Mouse (Mus musculus): Measurements from ENCODE around the gene Gfi1b. TPM values are rescaled to one million over a fixed set of nuclear protein-coding genes. Genes with fewer than 3 reads are reported as not detected.

The Gfi1b gene
- polyA plus RNA-seq, 1 experiment from 2014 or later, result 0.84 TPM

DNA sequence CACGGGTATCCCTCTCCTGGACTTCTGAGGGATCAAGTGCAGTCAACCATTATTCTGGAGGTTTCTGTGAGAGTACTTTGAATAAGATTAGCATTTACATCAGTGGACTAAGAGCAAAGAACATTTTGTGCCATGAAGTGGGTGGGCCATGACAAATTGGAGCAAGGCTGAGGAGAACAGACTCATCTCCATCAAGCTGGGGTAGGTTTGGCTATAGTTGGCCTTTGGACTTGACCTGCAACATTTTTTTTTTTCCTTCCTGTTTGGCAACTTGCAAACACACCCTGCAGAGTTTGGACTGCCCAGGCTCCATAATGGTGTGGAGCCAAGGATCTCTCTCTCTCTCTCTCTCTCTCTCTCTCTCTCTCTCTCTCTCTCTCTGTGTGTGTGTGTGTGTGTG lies 10.8 kb upstream of the Gfi1b start:
- 73% methylated on average over 1 of the region's 1 CpGs for WGBS
- no peaks in the 10 kb centered on the region for H3K9me3 ChIP-seq (replicated peaks; ENCODE audit: control insufficient read depth, low read length)
- H3K4me2 ChIP-seq (ENCODE audit: low read depth, low read length), result no peak overlapping the region
- no peak overlapping the region for H3K4me3 ChIP-seq (ENCODE audit: low read length)
- no peaks in the 10 kb centered on the region for H3K36me3 ChIP-seq (ENCODE audit: control insufficient read depth, insufficient read depth)
- no peak for ATAC-seq (replicated peaks; ENCODE audit: extremely low read depth, insufficient read depth, low FRiP score)
- H3K27me3 ChIP-seq (ENCODE audit: control insufficient read depth, insufficient read depth, low read length), result peaks cover 2% of the 10 kb centered on the region; the same call in 1 of the 2 replicates
- no peak overlapping the region for H3K9ac ChIP-seq (ENCODE audit: low read length)
- no peaks in the 10 kb centered on the region for H3K4me1 ChIP-seq (ENCODE audit: control insufficient read depth, insufficient read depth, low read length)
- H3K27ac ChIP-seq (ENCODE audit: low read length), result no peak overlapping the region

DNA sequence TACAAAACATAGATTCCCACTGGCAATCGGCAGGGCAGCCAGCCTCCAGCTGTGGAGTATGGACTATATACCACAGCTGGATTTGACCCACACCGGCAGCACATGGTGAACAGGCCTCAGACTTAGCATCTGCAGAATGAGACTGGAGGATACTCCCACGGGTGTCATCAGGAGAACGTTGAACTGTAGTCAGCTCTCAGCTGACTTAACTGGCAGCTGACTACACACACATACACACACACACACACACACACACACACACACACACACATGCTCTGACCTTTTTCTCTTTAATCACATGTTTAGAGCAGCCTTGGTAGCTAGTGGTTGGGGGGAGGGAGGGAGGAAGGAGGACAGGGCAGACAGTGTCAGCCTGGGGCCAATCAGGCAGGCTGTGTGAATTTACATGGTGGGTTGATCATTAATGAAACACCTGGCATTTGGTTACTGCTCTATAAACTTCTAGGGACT lies 8.2 kb upstream of the Gfi1b start:
- no peak overlapping the region for H3K9ac ChIP-seq (ENCODE audit: low read length)
- no peak overlapping the region for H3K4me2 ChIP-seq (ENCODE audit: low read depth, low read length)
- H3K4me3 ChIP-seq (ENCODE audit: low read length), result no peak overlapping the region
- ATAC-seq (replicated peaks; ENCODE audit: extremely low read depth, insufficient read depth, low FRiP score), result no peak
- WGBS, result 52% methylated on average over 4 of the region's 4 CpGs
- H3K27ac ChIP-seq (ENCODE audit: low read length), result no peak overlapping the region
- no peaks in the 10 kb centered on the region for H3K36me3 ChIP-seq (ENCODE audit: control insufficient read depth, insufficient read depth)
- peaks cover 4% of the 10 kb centered on the region for H3K27me3 ChIP-seq (ENCODE audit: control insufficient read depth, insufficient read depth, low read length)
- H3K9me3 ChIP-seq (replicated peaks; ENCODE audit: control insufficient read depth, low read length), result no peaks in the 10 kb centered on the region
- H3K4me1 ChIP-seq (ENCODE audit: control insufficient read depth, insufficient read depth, low read length), result no peaks in the 10 kb centered on the region

DNA sequence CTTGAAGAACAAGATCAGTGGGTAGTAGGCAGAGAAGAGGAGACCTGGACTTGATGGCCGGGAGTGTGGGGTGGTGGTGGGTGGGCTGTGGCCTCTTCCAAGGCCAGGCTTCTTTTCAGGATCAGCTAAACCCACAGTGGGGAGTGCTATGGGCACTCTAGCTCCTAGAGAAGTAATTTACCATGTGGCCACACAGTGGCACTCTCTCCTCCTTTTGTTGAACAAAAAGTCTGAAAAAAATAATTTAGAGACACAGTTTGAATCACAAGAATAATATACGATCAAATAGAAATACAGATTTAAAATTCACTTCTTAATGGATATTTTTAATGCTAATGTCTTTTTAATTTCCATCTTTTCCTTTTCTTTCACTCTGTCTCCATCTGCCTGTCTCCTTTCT lies 6.3 kb upstream of the Gfi1b start:
- H3K9ac ChIP-seq (ENCODE audit: low read length), result no peak overlapping the region
- peaks cover 4% of the 10 kb centered on the region for H3K27me3 ChIP-seq (ENCODE audit: control insufficient read depth, insufficient read depth, low read length)
- no peaks in the 10 kb centered on the region for H3K36me3 ChIP-seq (ENCODE audit: control insufficient read depth, insufficient read depth)
- H3K4me1 ChIP-seq (ENCODE audit: control insufficient read depth, insufficient read depth, low read length), result no peaks in the 10 kb centered on the region
- WGBS, result 49% methylated on average over 2 of the region's 2 CpGs
- H3K4me3 ChIP-seq (ENCODE audit: low read length), result no peak overlapping the region
- no peak for ATAC-seq (replicated peaks; ENCODE audit: extremely low read depth, insufficient read depth, low FRiP score)
- H3K9me3 ChIP-seq (replicated peaks; ENCODE audit: control insufficient read depth, low read length), result no peaks in the 10 kb centered on the region
- no peak overlapping the region for H3K4me2 ChIP-seq (ENCODE audit: low read depth, low read length)
- H3K27ac ChIP-seq (ENCODE audit: low read length), result no peak overlapping the region

DNA sequence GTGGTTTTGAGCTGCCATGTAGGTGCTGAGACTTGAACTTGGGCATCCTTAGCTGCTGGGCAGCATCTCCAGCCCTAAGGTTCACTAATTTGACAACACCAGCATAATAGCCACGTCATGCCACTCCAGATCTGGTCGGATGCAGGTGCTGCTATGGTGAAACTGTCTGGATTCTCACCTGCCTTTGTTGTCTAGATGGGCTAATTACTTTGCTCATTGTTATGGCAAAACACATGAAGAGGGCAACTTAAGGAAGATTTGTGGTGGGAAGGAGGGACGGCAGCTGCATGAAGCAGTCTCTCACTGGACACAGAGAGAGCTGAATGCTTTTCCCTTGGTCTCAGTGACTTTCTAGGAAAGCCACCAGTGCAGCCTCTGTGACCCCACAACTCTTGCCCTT lies 4.3 kb upstream of the Gfi1b start:
- Histone ChIP-seq H3K4me2 (ENCODE audit: low read depth, low read length) (no peak overlapping the region), H3K36me3 (ENCODE audit: control insufficient read depth, insufficient read depth) (no peaks in the 10 kb centered on the region), H3K27ac (ENCODE audit: low read length) (no peak overlapping the region), H3K9ac (ENCODE audit: low read length) (no peak overlapping the region), H3K4me1 (ENCODE audit: control insufficient read depth, insufficient read depth, low read length) (no peaks in the 10 kb centered on the region; the same call in 1 of the 2 replicates), H3K4me3 (ENCODE audit: low read length) (no peak overlapping the region), H3K27me3 (ENCODE audit: control insufficient read depth, insufficient read depth, low read length) (peaks cover 15% of the 10 kb centered on the region), H3K9me3 (replicated peaks; ENCODE audit: control insufficient read depth, low read length) (no peaks in the 10 kb centered on the region)
- WGBS, result 76% methylated on average over 3 of the region's 3 CpGs
- no peak for ATAC-seq (replicated peaks; ENCODE audit: extremely low read depth, insufficient read depth, low FRiP score)

DNA sequence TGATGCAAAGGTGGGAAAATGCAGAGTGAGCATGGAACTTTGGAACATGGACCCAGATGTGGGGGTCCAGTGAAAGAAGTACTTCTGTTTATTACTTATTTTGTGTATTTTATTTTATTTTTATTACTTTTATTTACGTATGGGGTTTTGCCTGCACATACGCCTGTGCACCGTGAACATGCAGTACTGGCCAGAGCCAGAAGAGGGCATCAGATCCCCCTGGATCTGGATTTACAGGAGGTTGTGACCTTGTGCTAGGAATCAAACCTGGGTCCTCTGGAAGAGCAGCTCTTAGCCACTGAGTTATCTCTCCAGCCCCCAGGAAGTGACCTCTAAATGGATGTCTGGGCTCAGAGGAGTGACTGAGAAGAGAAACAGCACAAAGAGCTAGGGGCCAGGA lies 3.1 kb upstream of the Gfi1b start:
- WGBS, result 89% methylated on average over 3 of the region's 3 CpGs
- ATAC-seq (replicated peaks; ENCODE audit: extremely low read depth, insufficient read depth, low FRiP score), result no peak

DNA sequence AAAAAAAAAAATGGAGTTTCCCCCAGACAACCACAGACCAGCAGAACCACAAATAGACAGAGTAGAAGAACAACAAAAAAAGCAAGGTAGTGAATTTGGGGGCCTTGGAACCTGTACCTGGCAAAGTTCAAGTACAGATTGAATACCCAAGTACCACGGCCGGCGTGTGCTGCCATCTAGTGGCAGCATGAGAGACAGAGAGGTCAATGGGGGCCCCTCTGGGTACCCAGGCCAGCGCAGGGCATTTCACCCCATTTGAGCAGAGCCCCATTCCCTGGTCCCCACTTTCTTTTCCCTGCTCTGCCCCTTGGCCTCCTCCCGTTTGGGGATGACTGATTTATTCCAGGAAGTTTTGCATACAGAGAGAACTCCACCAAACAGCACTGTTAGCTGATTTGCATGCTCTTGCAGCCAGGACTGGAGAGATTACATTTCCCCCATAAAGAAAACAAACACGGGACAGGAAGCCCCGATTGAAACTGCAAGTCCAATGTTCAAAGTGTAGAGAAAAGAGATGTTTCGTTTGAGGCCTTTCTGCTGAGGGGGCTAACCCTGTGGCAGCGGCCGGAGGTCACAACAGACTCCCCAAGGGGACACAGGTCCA lies 841 bp upstream of the Gfi1b start:
- Histone ChIP-seq H3K36me3 (ENCODE audit: control insufficient read depth, insufficient read depth) (no peaks in the 10 kb centered on the region), H3K27me3 (ENCODE audit: control insufficient read depth, insufficient read depth, low read length) (peaks cover 20% of the 10 kb centered on the region), H3K4me2 (ENCODE audit: low read depth, low read length) (no peak overlapping the region), H3K4me3 (ENCODE audit: low read length) (no peak overlapping the region), H3K9me3 (replicated peaks; ENCODE audit: control insufficient read depth, low read length) (no peaks in the 10 kb centered on the region), H3K9ac (ENCODE audit: low read length) (no peak overlapping the region), H3K4me1 (ENCODE audit: control insufficient read depth, insufficient read depth, low read length) (no peaks in the 10 kb centered on the region; the same call in 1 of the 2 replicates), H3K27ac (ENCODE audit: low read length) (no peak overlapping the region)
- peak; percentile 41; the same call in 1 of the 2 replicates for ATAC-seq (replicated peaks; ENCODE audit: extremely low read depth, insufficient read depth, low FRiP score)
- WGBS, result 16% methylated on average over 10 of the region's 10 CpGs

More for the DNA sequence above, 3.1 kb upstream of the Gfi1b start:
- H3K4me1 ChIP-seq (ENCODE audit: control insufficient read depth, insufficient read depth, low read length), result no peaks in the 10 kb centered on the region; the same call in 1 of the 2 replicates
- H3K9ac ChIP-seq (ENCODE audit: low read length), result no peak overlapping the region
- no peak overlapping the region for H3K4me2 ChIP-seq (ENCODE audit: low read depth, low read length)
- no peak overlapping the region for H3K27ac ChIP-seq (ENCODE audit: low read length)
- H3K9me3 ChIP-seq (replicated peaks; ENCODE audit: control insufficient read depth, low read length), result no peaks in the 10 kb centered on the region
- peaks cover 20% of the 10 kb centered on the region for H3K27me3 ChIP-seq (ENCODE audit: control insufficient read depth, insufficient read depth, low read length)
- no peaks in the 10 kb centered on the region for H3K36me3 ChIP-seq (ENCODE audit: control insufficient read depth, insufficient read depth)
- H3K4me3 ChIP-seq (ENCODE audit: low read length), result no peak overlapping the region

DNA sequence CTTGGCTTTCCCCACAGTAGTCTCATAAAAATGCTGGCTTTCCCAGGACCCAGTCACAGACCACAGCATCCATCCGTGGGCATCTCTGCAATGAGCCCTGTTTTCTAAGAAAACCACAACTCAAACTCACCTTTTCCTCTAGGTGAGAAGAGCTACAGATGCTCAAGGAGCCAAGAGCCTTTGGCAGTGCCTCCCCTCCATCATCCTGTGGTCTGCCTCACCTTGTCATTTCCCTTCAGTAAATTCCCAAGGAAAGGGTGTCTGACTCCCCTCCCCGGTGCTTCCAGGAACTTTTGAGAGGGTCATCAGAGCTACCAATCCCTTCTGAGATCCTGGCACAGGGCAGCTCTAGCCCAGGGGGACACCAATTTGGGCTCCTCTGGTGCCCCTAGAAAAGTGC lies 671 bp downstream of the Gfi1b start:
- no peak for ATAC-seq (replicated peaks; ENCODE audit: extremely low read depth, insufficient read depth, low FRiP score)
- WGBS, result 16% methylated on average over 2 of the region's 2 CpGs
- Histone ChIP-seq H3K4me2 (ENCODE audit: low read depth, low read length) (no peak overlapping the region), H3K9ac (ENCODE audit: low read length) (no peak overlapping the region), H3K27me3 (ENCODE audit: control insufficient read depth, insufficient read depth, low read length) (peaks cover 18% of the 10 kb centered on the region), H3K36me3 (ENCODE audit: control insufficient read depth, insufficient read depth) (no peaks in the 10 kb centered on the region), H3K9me3 (replicated peaks; ENCODE audit: control insufficient read depth, low read length) (no peaks in the 10 kb centered on the region), H3K4me1 (ENCODE audit: control insufficient read depth, insufficient read depth, low read length) (peaks cover 5% of the 10 kb centered on the region; the same call in 1 of the 2 replicates), H3K27ac (ENCODE audit: low read length) (no peak overlapping the region), H3K4me3 (ENCODE audit: low read length) (no peak overlapping the region)

DNA sequence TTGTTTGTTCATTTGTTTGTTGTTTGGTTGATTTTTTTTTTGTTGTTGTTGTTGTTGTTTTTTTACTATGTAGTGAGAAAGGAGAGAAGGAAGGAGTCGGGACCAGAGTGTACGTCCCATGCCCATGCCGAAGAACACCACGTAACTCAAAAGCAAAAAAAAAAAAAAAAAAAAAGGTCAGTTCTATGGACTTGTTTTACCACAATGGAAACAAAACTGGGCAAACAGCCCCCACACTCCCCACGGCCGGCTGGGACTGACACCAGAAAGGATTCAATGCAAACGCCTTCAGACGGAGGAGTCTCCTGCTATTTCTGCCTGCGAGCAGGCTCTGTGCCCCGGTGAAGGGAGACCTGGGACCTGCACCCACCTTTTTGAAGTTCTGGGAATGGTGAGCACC lies 1.3 kb downstream of the Gfi1b start:
- H3K27me3 ChIP-seq (ENCODE audit: control insufficient read depth, insufficient read depth, low read length), result peaks cover 18% of the 10 kb centered on the region
- H3K4me2 ChIP-seq (ENCODE audit: low read depth, low read length), result no peak overlapping the region
- peaks cover 5% of the 10 kb centered on the region; the same call in 1 of the 2 replicates for H3K4me1 ChIP-seq (ENCODE audit: control insufficient read depth, insufficient read depth, low read length)
- WGBS, result 59% methylated on average over 10 of the region's 10 CpGs
- H3K36me3 ChIP-seq (ENCODE audit: control insufficient read depth, insufficient read depth), result no peaks in the 10 kb centered on the region
- no peak overlapping the region for H3K4me3 ChIP-seq (ENCODE audit: low read length)
- no peak overlapping the region for H3K27ac ChIP-seq (ENCODE audit: low read length)
- no peak overlapping the region for H3K9ac ChIP-seq (ENCODE audit: low read length)
- no peak for ATAC-seq (replicated peaks; ENCODE audit: extremely low read depth, insufficient read depth, low FRiP score)
- H3K9me3 ChIP-seq (replicated peaks; ENCODE audit: control insufficient read depth, low read length), result no peaks in the 10 kb centered on the region

DNA sequence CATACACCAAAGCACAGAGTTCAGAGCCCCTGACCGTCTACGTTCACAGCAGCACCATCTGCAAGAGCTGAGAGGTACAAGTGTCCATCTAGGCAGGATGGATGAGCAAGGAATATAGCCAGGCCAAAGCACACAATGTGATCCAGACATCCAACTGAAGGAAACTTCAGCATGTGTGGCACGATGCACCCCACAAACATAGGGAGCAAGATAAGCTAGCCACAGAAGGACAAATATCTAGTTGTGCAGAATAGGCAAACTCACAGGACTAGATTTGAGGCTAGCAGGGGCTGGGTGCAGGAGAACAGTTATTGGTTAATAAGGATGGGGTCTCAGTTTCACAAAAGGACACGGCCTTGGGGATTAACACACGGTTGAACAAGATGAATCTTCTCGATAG lies 2.4 kb downstream of the Gfi1b start:
- 82% methylated on average over 6 of the region's 6 CpGs for WGBS
- H3K4me2 ChIP-seq (ENCODE audit: low read depth, low read length), result no peak overlapping the region

More for the DNA sequence above, 2.4 kb downstream of the Gfi1b start:
- Histone ChIP-seq H3K9ac (ENCODE audit: low read length) (no peak overlapping the region), H3K9me3 (replicated peaks; ENCODE audit: control insufficient read depth, low read length) (no peaks in the 10 kb centered on the region), H3K4me3 (ENCODE audit: low read length) (no peak overlapping the region), H3K27ac (ENCODE audit: low read length) (no peak overlapping the region), H3K27me3 (ENCODE audit: control insufficient read depth, insufficient read depth, low read length) (peaks cover 18% of the 10 kb centered on the region), H3K4me1 (ENCODE audit: control insufficient read depth, insufficient read depth, low read length) (peaks cover 5% of the 10 kb centered on the region; the same call in 1 of the 2 replicates), H3K36me3 (ENCODE audit: control insufficient read depth, insufficient read depth) (no peaks in the 10 kb centered on the region)
- ATAC-seq (replicated peaks; ENCODE audit: extremely low read depth, insufficient read depth, low FRiP score), result no peak
